In the genomic region with DNA sequence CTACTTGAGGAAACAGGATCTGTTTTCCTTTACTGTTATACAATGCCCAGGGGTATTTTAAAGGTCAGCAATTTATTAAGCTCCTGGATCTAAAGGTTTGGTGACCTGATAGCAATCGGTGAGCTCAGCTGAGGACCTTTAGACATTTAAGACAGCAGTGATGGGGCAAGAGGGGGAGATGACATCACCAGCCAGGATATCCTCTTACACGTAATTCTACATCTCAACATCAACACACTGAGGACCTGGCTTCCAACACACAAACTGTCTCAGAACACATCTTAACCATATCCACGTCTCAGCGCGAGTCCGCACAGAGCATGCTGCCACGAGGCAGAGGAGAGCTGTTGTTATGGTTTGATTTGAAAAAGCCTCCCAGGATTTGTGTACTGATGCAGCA, we compare ENCODE assay signal across 20 mouse cellular contexts.
A peak's percentile ranks its signal among the peaks of the same experiment; 100 is the strongest.
DNase-seq lines count a peak whose midpoint lies in the region; ATAC-seq and TF ChIP-seq lines count a peak whose summit lies in the region.
"Had no signal": no experiment of that assay in that cellular context is flagged by ENCODE, and none has a peak within 500 bp of the region (broad histone marks: within the 10 kb centered on the region; RNA-seq: fewer than 3 reads in every experiment).

No protein-coding gene starts in this region.

- no peaks in the 10 kb centered on the region for H3K36me3 ChIP-seq in kidney, embryonic 16.5 days (ENCODE audit: insufficient read depth, low read length)
- no peaks in the 10 kb centered on the region for H3K36me3 ChIP-seq in embryonic facial prominence, embryonic 10.5 days (replicated peaks)
- no peaks in the 10 kb centered on the region for H3K36me3 ChIP-seq in forebrain, postnatal 0 days (ENCODE audit: insufficient read depth)
- H3K36me3 ChIP-seq: embryonic facial prominence, embryonic 13.5 days; forebrain, embryonic 12.5 days; hindbrain, embryonic 12.5 days had no signal

- peaks cover 5% of the 10 kb centered on the region for H3K4me1 ChIP-seq in kidney, embryonic 16.5 days (ENCODE audit: insufficient read depth, low read length)
- peaks cover 18% of the 10 kb centered on the region for H3K4me1 ChIP-seq in embryonic facial prominence, embryonic 10.5 days
- H3K4me1 ChIP-seq in forebrain, postnatal 0 days (ENCODE audit: insufficient read depth): peaks cover 5% of the 10 kb centered on the region; the same call in 1 of the 2 replicates
- H3K4me1 ChIP-seq: embryonic facial prominence, embryonic 13.5 days; forebrain, embryonic 12.5 days; hindbrain, embryonic 12.5 days had no signal

- intact Hi-C loops in gastrocnemius, adult 2 months (cut with DNase I): no loop called here

- no peak overlapping the region for H3K9ac ChIP-seq in kidney, embryonic 16.5 days (replicated peaks; ENCODE audit: low read length)
- H3K9ac ChIP-seq in forebrain, postnatal 0 days: no peak overlapping the region
- H3K9ac ChIP-seq: embryonic facial prominence, embryonic 13.5 days; forebrain, embryonic 12.5 days; hindbrain, embryonic 12.5 days had no signal

- H3K27me3 ChIP-seq in kidney, embryonic 16.5 days (ENCODE audit: insufficient read depth, low read length): no peaks in the 10 kb centered on the region
- no peaks in the 10 kb centered on the region for H3K27me3 ChIP-seq in embryonic facial prominence, embryonic 10.5 days (replicated peaks; ENCODE audit: low read depth, poor library complexity, severe bottlenecking)
- no peaks in the 10 kb centered on the region for H3K27me3 ChIP-seq in forebrain, postnatal 0 days (ENCODE audit: insufficient read depth, low read length)
- H3K27me3 ChIP-seq: embryonic facial prominence, embryonic 13.5 days; forebrain, embryonic 12.5 days; hindbrain, embryonic 12.5 days had no signal

- no peaks in the 10 kb centered on the region for H3K9me3 ChIP-seq in kidney, embryonic 16.5 days (ENCODE audit: low read length)
- no peaks in the 10 kb centered on the region for H3K9me3 ChIP-seq in embryonic facial prominence, embryonic 10.5 days
- H3K9me3 ChIP-seq in forebrain, postnatal 0 days (ENCODE audit: low read length): 0 out of 2 replicates have a peak, but pooled peaks cover 7% of the 10 kb centered on the region
- H3K9me3 ChIP-seq: embryonic facial prominence, embryonic 13.5 days; forebrain, embryonic 12.5 days had no signal

- 48% methylated on average over 7 of the region's 7 CpGs for WGBS in kidney, embryonic 16.5 days
- WGBS in embryonic facial prominence, embryonic 10.5 days: 63% methylated on average over 7 of the region's 7 CpGs
- WGBS in forebrain, postnatal 0 days: 88% methylated on average over 7 of the region's 7 CpGs

- no peak overlapping the region for H3K4me3 ChIP-seq in gastrocnemius, adult 2 months
- H3K4me3 ChIP-seq in kidney, embryonic 16.5 days (ENCODE audit: low read length): no peak overlapping the region
- no peak overlapping the region for H3K4me3 ChIP-seq in embryonic facial prominence, embryonic 10.5 days
- H3K4me3 ChIP-seq in forebrain, postnatal 0 days (ENCODE audit: low read depth, low read length): no peak overlapping the region
- H3K4me3 ChIP-seq: embryonic facial prominence, embryonic 13.5 days; forebrain, embryonic 12.5 days; hindbrain, embryonic 12.5 days had no signal

- ATAC-seq in kidney, embryonic 16.5 days (ENCODE audit: low FRiP score, low TSS enrichment): peak; percentile 39; the same call in 1 of the 2 replicates
- ATAC-seq in forebrain, postnatal 0 days: no peak
- ATAC-seq: forebrain, embryonic 16.5 days; hindbrain, embryonic 16.5 days had no signal

- H3K4me2 ChIP-seq in kidney, embryonic 16.5 days (replicated peaks; ENCODE audit: low read depth, low read length): no peak overlapping the region
- no peak overlapping the region for H3K4me2 ChIP-seq in forebrain, postnatal 0 days (ENCODE audit: low read depth)
- H3K4me2 ChIP-seq: embryonic facial prominence, embryonic 13.5 days; forebrain, embryonic 12.5 days; hindbrain, embryonic 12.5 days had no signal

- DNase-seq in gastrocnemius, adult 2 months: peak; percentile 49
- no peak for DNase-seq in gastrocnemius, postnatal 25 days
- no peak for DNase-seq in kidney, postnatal 25 days
- peak; percentile 21 for DNase-seq in embryonic facial prominence, embryonic 10.5 days (ENCODE audit: low spot score)
- DNase-seq in skeletal muscle tissue, adult 2 months (ENCODE audit: low read depth, low spot score): peak; percentile 62
- DNase-seq in forebrain, postnatal 0 days: no peak
- DNase-seq: adrenal gland, postnatal 10 days; cerebellum, adult 11 months; cerebellum, adult 8-10 months; cerebellum, postnatal 14 days; embryo, embryonic 11 days; gastrocnemius, postnatal 14 days; heart, postnatal 10 days; heart, postnatal 4 days had no signal

- H3K27ac ChIP-seq in gastrocnemius, adult 2 months: peak overlapping the region; percentile 67
- H3K27ac ChIP-seq in kidney, embryonic 16.5 days (ENCODE audit: low read length): peak overlapping the region; percentile 21; the same call in 1 of the 2 replicates
- no peak overlapping the region for H3K27ac ChIP-seq in embryonic facial prominence, embryonic 10.5 days (replicated peaks)
- no peak overlapping the region for H3K27ac ChIP-seq in forebrain, postnatal 0 days (ENCODE audit: low read depth, low read length)
- H3K27ac ChIP-seq: embryonic facial prominence, embryonic 13.5 days; forebrain, embryonic 12.5 days; hindbrain, embryonic 12.5 days had no signal

- TF ChIP-seq CTCF in gastrocnemius, adult 2 months (IDR thresholded peaks at IDR 0.05): no peak
- no peak for TF ChIP-seq CTCF in forebrain, postnatal 0 days (IDR thresholded peaks at IDR 0.05; ENCODE audit: low read depth)

Comparison
In these comparisons a context has a peak if more than half of its experiments do, and no peak if none do; other contexts are left out.
1. DNase-seq: peak in gastrocnemius, adult 2 months (single experiment), embryonic facial prominence, embryonic 10.5 days (single experiment) and skeletal muscle tissue, adult 2 months (single experiment); none in gastrocnemius, postnatal 25 days (single experiment), kidney, postnatal 25 days (0 of 2) and forebrain, postnatal 0 days (single experiment).
2. H3K27ac ChIP-seq: peak in gastrocnemius, adult 2 months (single experiment) and kidney, embryonic 16.5 days (single experiment); none in embryonic facial prominence, embryonic 10.5 days (single experiment) and forebrain, postnatal 0 days (single experiment).